Mouse (Mus musculus): ENCODE measurements at regions not wholly inside any gene's neighbourhood (a gene's known extent, or its start where the extent isn't known, plus 50 kb on each side); places are given as distances from the start of the nearest gene placed in this dataset.

DNA sequence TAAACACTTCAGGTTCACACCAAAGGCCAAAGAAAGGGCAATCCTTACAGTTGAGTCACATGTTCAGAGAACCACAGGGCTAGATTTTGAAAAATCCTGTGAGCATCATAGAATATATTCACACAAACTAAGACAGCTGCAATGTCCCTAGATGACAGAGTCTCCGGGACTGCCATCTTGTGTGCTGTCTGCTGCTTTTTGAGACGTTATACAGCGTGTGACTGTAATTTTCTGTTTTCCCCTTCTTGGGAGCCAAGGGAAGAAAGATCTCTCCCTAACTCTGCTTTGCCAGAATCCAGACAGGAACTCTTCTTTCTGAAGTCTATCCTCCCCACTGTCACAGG, 109.1 kb upstream of the Arhgap5 start:
- WGBS = 95% methylated on average over 3 of the region's 3 CpGs
- TF ChIP-seq CTCF (IDR thresholded peaks at IDR 0.05; ENCODE audit: borderline replicate concordance, insufficient read depth, low read depth, low read length) = no peak
- TF ChIP-seq POLR2A (IDR thresholded peaks at IDR 0.05; ENCODE audit: borderline replicate concordance, insufficient read depth, low read length) = no peak
- no peak overlapping the region for H3K27ac ChIP-seq (ENCODE audit: insufficient read depth, low read length)
- no peak for DNase-seq
- no peaks in the 10 kb centered on the region for H3K27me3 ChIP-seq (ENCODE audit: control insufficient read depth, insufficient read depth, low read length)
- peaks cover 2% of the 10 kb centered on the region; the same call in 1 of the 2 replicates for H3K4me1 ChIP-seq (ENCODE audit: control insufficient read depth, insufficient read depth, low read length)
- H3K4me3 ChIP-seq (replicated peaks; ENCODE audit: insufficient read depth, low read depth, low read length) = no peak overlapping the region

GRCm38 (mm10) chr12:52395111-52395510, 108.7 kb upstream of the Arhgap5 start:
- peaks cover 2% of the 10 kb centered on the region; the same call in 1 of the 2 replicates for H3K4me1 ChIP-seq (ENCODE audit: control insufficient read depth, insufficient read depth, low read length)
- H3K4me3 ChIP-seq (replicated peaks; ENCODE audit: insufficient read depth, low read depth, low read length) = no peak overlapping the region
- no peak overlapping the region for H3K27ac ChIP-seq (ENCODE audit: insufficient read depth, low read length)
- DNase-seq = no peak
- no peaks in the 10 kb centered on the region for H3K27me3 ChIP-seq (ENCODE audit: control insufficient read depth, insufficient read depth, low read length)
- TF ChIP-seq POLR2A (IDR thresholded peaks at IDR 0.05; ENCODE audit: borderline replicate concordance, insufficient read depth, low read length) (no peak), CTCF (IDR thresholded peaks at IDR 0.05; ENCODE audit: borderline replicate concordance, insufficient read depth, low read depth, low read length) (no peak)
- WGBS = 65% methylated on average over 4 of the region's 4 CpGs

GRCm38 (mm10) chr12:52396178-52396841, 107.5 kb upstream of the Arhgap5 start:
- peak overlapping the region; percentile 53 for H3K4me3 ChIP-seq (replicated peaks; ENCODE audit: insufficient read depth, low read depth, low read length)
- WGBS = 9% methylated on average over 14 of the region's 14 CpGs

DNA sequence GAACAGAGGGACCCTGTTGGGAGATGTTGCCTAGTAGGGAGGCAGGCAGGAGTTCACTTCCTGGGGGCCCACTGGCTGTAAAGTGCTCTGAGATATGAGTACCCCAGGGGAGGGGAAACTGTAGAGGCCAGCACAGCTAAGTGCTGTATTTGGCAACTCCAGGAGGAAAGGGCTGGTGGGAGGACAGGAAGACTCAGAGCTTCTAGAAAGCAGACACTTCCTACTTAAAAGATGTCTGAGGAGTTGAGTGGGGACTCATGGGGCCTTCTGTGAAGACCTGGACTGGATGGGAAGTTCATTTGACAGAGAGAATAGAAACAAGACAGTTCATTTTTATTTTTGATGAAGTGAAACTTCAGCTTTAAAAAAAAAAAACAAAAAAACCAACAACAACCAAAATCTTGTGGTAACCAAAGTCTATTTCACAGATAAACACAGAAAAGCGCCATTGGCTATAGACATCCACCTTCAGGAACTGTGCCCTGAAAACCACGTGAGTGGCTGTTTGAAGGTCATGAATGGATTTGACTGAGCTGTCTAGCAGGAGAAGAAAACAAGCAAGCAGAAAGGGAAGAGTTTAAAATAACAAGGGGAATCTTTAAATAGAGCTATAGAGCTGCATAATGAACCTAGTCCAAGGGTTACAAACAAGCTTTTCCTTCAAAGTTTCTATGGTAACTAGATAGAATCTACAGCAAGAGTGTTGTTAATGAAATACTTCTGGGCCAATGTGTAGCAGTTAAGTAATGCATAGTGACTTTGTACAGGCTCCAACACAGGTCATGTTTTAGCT, 105.9 kb upstream of the Arhgap5 start:
- Histone ChIP-seq H3K27ac (ENCODE audit: insufficient read depth, low read length) (no peak overlapping the region), H3K27me3 (ENCODE audit: control insufficient read depth, insufficient read depth, low read length) (no peaks in the 10 kb centered on the region), H3K4me3 (replicated peaks; ENCODE audit: insufficient read depth, low read depth, low read length) (no peak overlapping the region), H3K4me1 (ENCODE audit: control insufficient read depth, insufficient read depth, low read length) (peaks cover 2% of the 10 kb centered on the region; the same call in 1 of the 2 replicates)
- 88% methylated on average over 2 of the region's 2 CpGs for WGBS
- DNase-seq = no peak
- no peak for TF ChIP-seq POLR2A (IDR thresholded peaks at IDR 0.05; ENCODE audit: borderline replicate concordance, insufficient read depth, low read length)
- TF ChIP-seq CTCF (IDR thresholded peaks at IDR 0.05; ENCODE audit: borderline replicate concordance, insufficient read depth, low read depth, low read length) = no peak

More at GRCm38 (mm10) chr12:52396178-52396841, 107.5 kb upstream of the Arhgap5 start:
- TF ChIP-seq POLR2A (IDR thresholded peaks at IDR 0.05; ENCODE audit: borderline replicate concordance, insufficient read depth, low read length) = no peak
- no peak for TF ChIP-seq CTCF (IDR thresholded peaks at IDR 0.05; ENCODE audit: borderline replicate concordance, insufficient read depth, low read depth, low read length)
- no peak overlapping the region for H3K27ac ChIP-seq (ENCODE audit: insufficient read depth, low read length)
- no peaks in the 10 kb centered on the region for H3K27me3 ChIP-seq (ENCODE audit: control insufficient read depth, insufficient read depth, low read length)
- H3K4me1 ChIP-seq (ENCODE audit: control insufficient read depth, insufficient read depth, low read length) = peaks cover 2% of the 10 kb centered on the region; the same call in 1 of the 2 replicates
- DNase-seq = peak; percentile 70 to 82

- WGBS = 63% methylated on average over 6 of the region's 6 CpGs
- no peak overlapping the region for H3K4me3 ChIP-seq (replicated peaks; ENCODE audit: insufficient read depth, low read depth, low read length)
- H3K27ac ChIP-seq (ENCODE audit: insufficient read depth, low read length) = no peak overlapping the region
- DNase-seq = no peak
- TF ChIP-seq POLR2A (IDR thresholded peaks at IDR 0.05; ENCODE audit: borderline replicate concordance, insufficient read depth, low read length) (no peak), CTCF (IDR thresholded peaks at IDR 0.05; ENCODE audit: borderline replicate concordance, insufficient read depth, low read depth, low read length) (no peak)
- H3K27me3 ChIP-seq (ENCODE audit: control insufficient read depth, insufficient read depth, low read length) = no peaks in the 10 kb centered on the region
- H3K4me1 ChIP-seq (ENCODE audit: control insufficient read depth, insufficient read depth, low read length) = peaks cover 2% of the 10 kb centered on the region; the same call in 1 of the 2 replicates
These were observed 105.2 kb upstream of the Arhgap5 start for GRCm38 (mm10) chr12:52398511-52398975.

GRCm38 (mm10) chr12:52400099-52400498, 103.7 kb upstream of the Arhgap5 start:
- no peak for DNase-seq
- 95% methylated on average over 3 of the region's 3 CpGs for WGBS
- Histone ChIP-seq H3K27me3 (ENCODE audit: control insufficient read depth, insufficient read depth, low read length) (no peaks in the 10 kb centered on the region), H3K4me1 (ENCODE audit: control insufficient read depth, insufficient read depth, low read length) (peaks cover 2% of the 10 kb centered on the region; the same call in 1 of the 2 replicates), H3K4me3 (replicated peaks; ENCODE audit: insufficient read depth, low read depth, low read length) (no peak overlapping the region), H3K27ac (ENCODE audit: insufficient read depth, low read length) (no peak overlapping the region)
- TF ChIP-seq CTCF (IDR thresholded peaks at IDR 0.05; ENCODE audit: borderline replicate concordance, insufficient read depth, low read depth, low read length) = no peak
- no peak for TF ChIP-seq POLR2A (IDR thresholded peaks at IDR 0.05; ENCODE audit: borderline replicate concordance, insufficient read depth, low read length)

GRCm38 (mm10) chr12:52402711-52403110, 101.1 kb upstream of the Arhgap5 start:
- H3K4me3 ChIP-seq (replicated peaks; ENCODE audit: insufficient read depth, low read depth, low read length) = no peak overlapping the region
- 94% methylated on average over 4 of the region's 4 CpGs for WGBS

More at GRCm38 (mm10) chr12:52402711-52403110, 101.1 kb upstream of the Arhgap5 start:
- DNase-seq = no peak
- Histone ChIP-seq H3K27me3 (ENCODE audit: control insufficient read depth, insufficient read depth, low read length) (no peaks in the 10 kb centered on the region), H3K27ac (ENCODE audit: insufficient read depth, low read length) (no peak overlapping the region), H3K4me1 (ENCODE audit: control insufficient read depth, insufficient read depth, low read length) (no peaks in the 10 kb centered on the region)
- TF ChIP-seq POLR2A (IDR thresholded peaks at IDR 0.05; ENCODE audit: borderline replicate concordance, insufficient read depth, low read length) = no peak
- TF ChIP-seq CTCF (IDR thresholded peaks at IDR 0.05; ENCODE audit: borderline replicate concordance, insufficient read depth, low read depth, low read length) = no peak

Data from cerebellum, adult 2 months (tissue).